Mouse (Mus musculus): ENCODE results near the gene G3bp2. TPM values are rescaled to one million over a fixed set of nuclear protein-coding genes. Genes with fewer than 3 reads are reported as not detected.

Gene G3bp2
- polyA plus RNA-seq, 1 experiment = 1.2 TPM

GRCm38 (mm10) chr5:92121636-92122035 is 38.1 kb upstream of the G3bp2 start:
- Histone ChIP-seq H3K9me3 (ENCODE audit: control insufficient read depth, low read length) (peaks cover 6% of the 10 kb centered on the region), H3K4me1 (ENCODE audit: control insufficient read depth) (peaks cover 10% of the 10 kb centered on the region), H3K27me3 (ENCODE audit: control insufficient read depth) (no peaks in the 10 kb centered on the region), H3K36me3 (ENCODE audit: control insufficient read depth) (peaks cover 41% of the 10 kb centered on the region), H3K4me3 (replicated peaks) (no peak overlapping the region)
- TF ChIP-seq GATA1 (IDR thresholded peaks at IDR 0.05; ENCODE audit: low read length) = no peak
- no peak for TF ChIP-seq TAL1 (IDR thresholded peaks at IDR 0.05; ENCODE audit: low read length)

- TF ChIP-seq GATA1 (IDR thresholded peaks at IDR 0.05; ENCODE audit: low read length) (no peak), TAL1 (IDR thresholded peaks at IDR 0.05; ENCODE audit: low read length) (no peak)
- Histone ChIP-seq H3K36me3 (ENCODE audit: control insufficient read depth) (peaks cover 12% of the 10 kb centered on the region), H3K9me3 (ENCODE audit: control insufficient read depth, low read length) (peaks cover 4% of the 10 kb centered on the region), H3K4me3 (replicated peaks) (no peak overlapping the region), H3K4me1 (ENCODE audit: control insufficient read depth) (peaks cover 21% of the 10 kb centered on the region), H3K27me3 (ENCODE audit: control insufficient read depth) (peaks cover 20% of the 10 kb centered on the region)
Observed at GRCm38 (mm10) chr5:92117823-92118403, 34.4 kb upstream of the G3bp2 start.

GRCm38 (mm10) chr5:92114939-92115338 is 31.4 kb upstream of the G3bp2 start:
- Histone ChIP-seq H3K36me3 (ENCODE audit: control insufficient read depth) (no peaks in the 10 kb centered on the region; the same call in 1 of the 2 replicates), H3K4me1 (ENCODE audit: control insufficient read depth) (peaks cover 27% of the 10 kb centered on the region), H3K27me3 (ENCODE audit: control insufficient read depth) (peaks cover 40% of the 10 kb centered on the region), H3K9me3 (ENCODE audit: control insufficient read depth, low read length) (no peaks in the 10 kb centered on the region), H3K4me3 (replicated peaks) (no peak overlapping the region)
- TF ChIP-seq TAL1 (IDR thresholded peaks at IDR 0.05; ENCODE audit: low read length) (no peak), GATA1 (IDR thresholded peaks at IDR 0.05; ENCODE audit: low read length) (no peak)

- TF ChIP-seq TAL1 (IDR thresholded peaks at IDR 0.05; ENCODE audit: low read length) = no peak
- TF ChIP-seq GATA1 (IDR thresholded peaks at IDR 0.05; ENCODE audit: low read length) = no peak
- H3K4me3 ChIP-seq (replicated peaks) = no peak overlapping the region
- peaks cover 27% of the 10 kb centered on the region for H3K4me1 ChIP-seq (ENCODE audit: control insufficient read depth)
- no peaks in the 10 kb centered on the region for H3K9me3 ChIP-seq (ENCODE audit: control insufficient read depth, low read length)
- H3K27me3 ChIP-seq (ENCODE audit: control insufficient read depth) = peaks cover 40% of the 10 kb centered on the region
- no peaks in the 10 kb centered on the region for H3K36me3 ChIP-seq (ENCODE audit: control insufficient read depth)
Observed at GRCm38 (mm10) chr5:92114223-92114622, 30.7 kb upstream of the G3bp2 start.

- Histone ChIP-seq H3K36me3 (ENCODE audit: control insufficient read depth) (no peaks in the 10 kb centered on the region), H3K9me3 (ENCODE audit: control insufficient read depth, low read length) (no peaks in the 10 kb centered on the region), H3K4me1 (ENCODE audit: control insufficient read depth) (peaks cover 27% of the 10 kb centered on the region), H3K27me3 (ENCODE audit: control insufficient read depth) (peaks cover 40% of the 10 kb centered on the region), H3K4me3 (replicated peaks) (no peak overlapping the region)
- TF ChIP-seq TAL1 (IDR thresholded peaks at IDR 0.05; ENCODE audit: low read length) (no peak), GATA1 (IDR thresholded peaks at IDR 0.05; ENCODE audit: low read length) (no peak)
Observed at GRCm38 (mm10) chr5:92113484-92113883, 30.0 kb upstream of the G3bp2 start.

GRCm38 (mm10) chr5:92112585-92112984 is 29.1 kb upstream of the G3bp2 start:
- TF ChIP-seq GATA1 (IDR thresholded peaks at IDR 0.05; ENCODE audit: low read length) (no peak), TAL1 (IDR thresholded peaks at IDR 0.05; ENCODE audit: low read length) (no peak)
- Histone ChIP-seq H3K27me3 (ENCODE audit: control insufficient read depth) (peaks cover 40% of the 10 kb centered on the region), H3K9me3 (ENCODE audit: control insufficient read depth, low read length) (no peaks in the 10 kb centered on the region), H3K36me3 (ENCODE audit: control insufficient read depth) (no peaks in the 10 kb centered on the region), H3K4me3 (replicated peaks) (no peak overlapping the region), H3K4me1 (ENCODE audit: control insufficient read depth) (peaks cover 24% of the 10 kb centered on the region)

GRCm38 (mm10) chr5:92112175-92112574 is 28.7 kb upstream of the G3bp2 start:
- no peaks in the 10 kb centered on the region for H3K36me3 ChIP-seq (ENCODE audit: control insufficient read depth)
- no peak for TF ChIP-seq GATA1 (IDR thresholded peaks at IDR 0.05; ENCODE audit: low read length)
- no peak for TF ChIP-seq TAL1 (IDR thresholded peaks at IDR 0.05; ENCODE audit: low read length)
- H3K27me3 ChIP-seq (ENCODE audit: control insufficient read depth) = peaks cover 40% of the 10 kb centered on the region
- H3K4me3 ChIP-seq (replicated peaks) = no peak overlapping the region
- H3K4me1 ChIP-seq (ENCODE audit: control insufficient read depth) = peaks cover 24% of the 10 kb centered on the region
- no peaks in the 10 kb centered on the region for H3K9me3 ChIP-seq (ENCODE audit: control insufficient read depth, low read length)

- Histone ChIP-seq H3K36me3 (ENCODE audit: control insufficient read depth) (no peaks in the 10 kb centered on the region), H3K4me3 (replicated peaks) (no peak overlapping the region), H3K4me1 (ENCODE audit: control insufficient read depth) (peaks cover 23% of the 10 kb centered on the region), H3K9me3 (ENCODE audit: control insufficient read depth, low read length) (no peaks in the 10 kb centered on the region), H3K27me3 (ENCODE audit: control insufficient read depth) (peaks cover 40% of the 10 kb centered on the region)
- TF ChIP-seq TAL1 (IDR thresholded peaks at IDR 0.05; ENCODE audit: low read length) (no peak), GATA1 (IDR thresholded peaks at IDR 0.05; ENCODE audit: low read length) (no peak)
Observed at GRCm38 (mm10) chr5:92110818-92111355, 27.4 kb upstream of the G3bp2 start.

GRCm38 (mm10) chr5:92107282-92107681 is 23.8 kb upstream of the G3bp2 start:
- peaks cover 1% of the 10 kb centered on the region; the same call in 1 of the 2 replicates for H3K4me1 ChIP-seq (ENCODE audit: control insufficient read depth)
- no peaks in the 10 kb centered on the region for H3K36me3 ChIP-seq (ENCODE audit: control insufficient read depth)
- no peak for TF ChIP-seq TAL1 (IDR thresholded peaks at IDR 0.05; ENCODE audit: low read length)
- no peak for TF ChIP-seq GATA1 (IDR thresholded peaks at IDR 0.05; ENCODE audit: low read length)

More at GRCm38 (mm10) chr5:92107282-92107681, 23.8 kb upstream of the G3bp2 start:
- no peaks in the 10 kb centered on the region for H3K9me3 ChIP-seq (ENCODE audit: control insufficient read depth, low read length)
- H3K4me3 ChIP-seq (replicated peaks) = no peak overlapping the region
- H3K27me3 ChIP-seq (ENCODE audit: control insufficient read depth) = peaks cover 14% of the 10 kb centered on the region
